Mouse (Mus musculus): ENCODE data around the gene Polr2l.

GRCm38 (mm10) chr7:141510681-141511191 lies 35.8 kb upstream of the Polr2l start:
- TF ChIP-seq CTCF (IDR thresholded peaks at IDR 0.05; ENCODE audit: low read depth, low read length) (no peak), POLR2A (IDR thresholded peaks at IDR 0.05; ENCODE audit: borderline replicate concordance, low read depth, low read length) (no peak)
